Mouse (Mus musculus) cerebellum, adult 2 months (tissue): ENCODE results near the gene Gm45140.

Experiments used
- CTCF ChIP-seq: fragments of 200-500 bp; IDR thresholded peaks from 2 replicates; pipeline ENCODE4 v1.5.1; 2011; ENCODE audit warnings: low read depth, mild to moderate bottlenecking, control low read depth, low read length, moderate library complexity, borderline replicate concordance; ENCODE audit not compliant: insufficient read depth
- POLR2A ChIP-seq: fragments of 200-500 bp; IDR thresholded peaks from 2 replicates; pipeline ENCODE4 v1.6.1; 2011; ENCODE audit warnings: low read length, control low read depth, borderline replicate concordance; ENCODE audit not compliant: insufficient read depth

DNA sequence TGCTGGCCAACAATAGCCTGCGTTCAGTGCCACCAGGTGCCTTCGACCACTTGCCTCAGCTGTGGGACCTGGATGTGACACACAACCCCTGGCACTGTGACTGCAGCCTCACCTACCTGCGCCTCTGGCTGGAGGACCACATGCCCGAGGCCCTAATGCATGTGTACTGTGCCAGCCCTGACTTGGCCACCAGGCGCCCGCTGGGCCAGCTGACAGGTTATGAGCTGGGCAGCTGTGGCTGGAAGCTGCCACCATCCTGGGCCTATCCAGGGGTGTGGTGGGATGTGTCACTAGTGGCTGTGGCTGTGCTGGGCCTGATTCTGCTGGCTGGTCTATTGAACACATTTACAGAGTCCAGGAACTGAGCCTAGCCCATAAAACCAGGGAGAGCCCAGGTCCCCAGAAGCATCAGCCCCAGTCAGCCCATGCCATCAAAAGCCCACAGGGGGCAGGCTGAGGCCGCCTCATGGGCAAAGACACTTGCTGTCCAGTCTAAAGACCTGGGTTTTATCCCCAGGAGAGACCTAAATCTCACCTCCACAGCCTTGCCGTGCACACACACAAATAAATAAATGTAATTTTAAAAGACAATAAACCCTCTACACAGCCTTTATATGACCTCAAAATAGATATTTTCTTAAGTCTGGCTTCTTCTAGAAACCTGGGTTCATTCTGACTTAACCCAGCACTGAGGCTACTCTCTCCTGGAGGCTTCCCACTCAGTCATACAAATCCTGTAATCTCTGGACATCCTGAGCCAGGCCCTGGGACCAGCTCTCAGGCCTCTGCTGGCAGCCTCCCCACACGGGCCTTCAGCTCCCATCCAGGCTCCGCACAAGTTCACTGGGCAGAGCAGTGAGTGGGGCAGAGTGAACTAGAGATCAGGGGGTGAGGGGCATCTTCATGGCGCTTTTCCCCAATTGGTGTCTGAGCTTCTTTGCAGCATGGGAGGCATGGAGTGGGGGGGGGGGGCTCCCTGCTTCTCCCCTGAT is 56.1 kb downstream of the Gm45140 start:
- peak; percentile 55; the same call in 1 of the 2 replicates for TF ChIP-seq CTCF
- no peak for TF ChIP-seq POLR2A
